Mouse (Mus musculus): ENCODE results near the gene Calhm1.
"Not testable (repeated sequence)": the region's sequence is repeated elsewhere in the genome, so short reads cannot be mapped to it uniquely, and the experiment has no call there.

Calhm1 gene

GRCm38 (mm10) chr19:47151332-47152061 is 7.4 kb upstream of the Calhm1 start:
- peak; percentile 35 for DNase-seq

- no peak for DNase-seq
These were observed 5.8 kb upstream of the Calhm1 start for GRCm38 (mm10) chr19:47149854-47150253.

GRCm38 (mm10) chr19:47148267-47148847 is 4.3 kb upstream of the Calhm1 start:
- DNase-seq: no peak

GRCm38 (mm10) chr19:47142438-47142837 is 1.6 kb downstream of the Calhm1 start:
- no peak for DNase-seq

GRCm38 (mm10) chr19:47139611-47140010 is 4.4 kb downstream of the Calhm1 start:
- not testable (repeated sequence) for DNase-seq

GRCm38 (mm10) chr19:47137771-47138421 is 6.2 kb downstream of the Calhm1 start, which contains the start of gene Calhm2:
Gene Calhm2 (minus strand): TSS chr19:47138294.
- DNase-seq: no peak

GRCm38 (mm10) chr19:47137051-47137581 is 6.9 kb downstream of the Calhm1 start:
- DNase-seq: peak; percentile 19

- no peak for DNase-seq
These were observed 7.9 kb downstream of the Calhm1 start for GRCm38 (mm10) chr19:47136170-47136569.

GRCm38 (mm10) chr19:47135568-47135967 is 8.5 kb downstream of the Calhm1 start:
- DNase-seq: no peak

- no peak for DNase-seq
These were observed 10.9 kb downstream of the Calhm1 start for GRCm38 (mm10) chr19:47133161-47133560.

- DNase-seq: no peak
These were observed 13.4 kb downstream of the Calhm1 start for GRCm38 (mm10) chr19:47130551-47131125.

GRCm38 (mm10) chr19:47128835-47129234 is 15.2 kb downstream of the Calhm1 start:
- no peak for DNase-seq

GRCm38 (mm10) chr19:47128164-47128563 is 15.9 kb downstream of the Calhm1 start:
- no peak for DNase-seq

GRCm38 (mm10) chr19:47122802-47123201 is 21.3 kb downstream of the Calhm1 start:
- DNase-seq: no peak

- no peak for DNase-seq
These were observed 23.0 kb downstream of the Calhm1 start for GRCm38 (mm10) chr19:47121054-47121453.

GRCm38 (mm10) chr19:47118634-47119033 is 25.4 kb downstream of the Calhm1 start:
- no peak for DNase-seq

GRCm38 (mm10) chr19:47104641-47105271 is 39.3 kb downstream of the Calhm1 start:
- no peak for DNase-seq

GRCm38 (mm10) chr19:47101080-47101479 is 43.0 kb downstream of the Calhm1 start:
- no peak for DNase-seq

All from cerebellum, adult 11 months (tissue).